In the genomic region with DNA sequence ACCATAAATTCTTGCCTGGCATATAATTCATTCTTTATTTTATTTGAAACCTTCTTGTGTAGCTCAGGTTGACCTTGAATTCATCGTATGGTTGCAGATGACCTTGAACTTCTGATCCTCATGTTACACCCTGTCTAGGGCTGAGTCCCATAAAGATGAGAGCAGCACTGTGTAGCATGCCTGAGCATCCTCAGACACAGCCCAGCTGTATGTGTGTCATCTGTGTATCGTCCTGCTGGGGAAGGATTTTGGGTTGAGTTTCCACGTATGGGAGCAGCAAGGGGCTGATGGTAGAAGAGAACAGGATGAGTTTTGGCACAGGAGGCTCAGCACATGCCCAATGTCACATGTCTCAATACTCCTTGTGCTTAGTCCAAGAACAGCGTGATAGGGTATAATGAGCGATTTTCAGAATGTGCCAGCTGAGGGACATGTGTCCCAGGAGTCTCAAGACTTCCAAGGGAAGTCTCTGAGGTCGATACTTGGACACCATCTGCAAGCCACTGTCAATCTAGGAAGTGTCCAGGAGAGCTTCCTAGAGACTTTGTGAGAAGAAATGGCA, we compare ENCODE assay signal across 22 mouse cellular contexts. TPM values are rescaled to one million over a fixed set of nuclear protein-coding genes. Genes with fewer than 3 reads are reported as not detected.
DNase-seq lines count a peak whose midpoint lies in the region; ATAC-seq lines count a peak whose summit lies in the region.
"Had no signal": no experiment of that assay in that cellular context is flagged by ENCODE, and none has a peak within 500 bp of the region (broad histone marks: within the 10 kb centered on the region; RNA-seq: fewer than 3 reads in every experiment).

No protein-coding gene starts in this region.

- H3K9ac ChIP-seq in hindbrain, embryonic 15.5 days: no peak overlapping the region
- H3K9ac ChIP-seq in hindbrain, embryonic 11.5 days (ENCODE audit: low read depth, low read length): no peak overlapping the region
- no peak overlapping the region for H3K9ac ChIP-seq in midbrain, embryonic 12.5 days (replicated peaks)
- H3K9ac ChIP-seq in midbrain, embryonic 16.5 days (ENCODE audit: low read depth, low read length): no peak overlapping the region
- H3K9ac ChIP-seq: embryonic facial prominence, embryonic 12.5 days; heart, embryonic 15.5 days; limb, embryonic 12.5 days; liver, postnatal 0 days had no signal

- H3K4me1 ChIP-seq in hindbrain, embryonic 15.5 days (replicated peaks): peaks cover 6% of the 10 kb centered on the region; the same call in 1 of the 2 replicates
- H3K4me1 ChIP-seq in hindbrain, embryonic 11.5 days (replicated peaks; ENCODE audit: control insufficient read depth, insufficient read depth, low read length): no peaks in the 10 kb centered on the region
- peaks cover 4% of the 10 kb centered on the region; the same call in 1 of the 2 replicates for H3K4me1 ChIP-seq in midbrain, embryonic 12.5 days
- H3K4me1 ChIP-seq in midbrain, embryonic 10.5 days: peaks cover 12% of the 10 kb centered on the region
- peaks cover 13% of the 10 kb centered on the region for H3K4me1 ChIP-seq in midbrain, embryonic 16.5 days (ENCODE audit: control insufficient read depth, insufficient read depth, low read length)
- H3K4me1 ChIP-seq: embryonic facial prominence, embryonic 12.5 days; heart, embryonic 15.5 days; limb, embryonic 12.5 days had no signal

- peak overlapping the region; percentile 16; the same call in 1 of the 2 replicates for H3K27ac ChIP-seq in hindbrain, embryonic 15.5 days (replicated peaks)
- no peak overlapping the region for H3K27ac ChIP-seq in hindbrain, embryonic 11.5 days (ENCODE audit: low read depth, low read length)
- no peak overlapping the region for H3K27ac ChIP-seq in midbrain, embryonic 12.5 days (replicated peaks)
- no peak overlapping the region for H3K27ac ChIP-seq in midbrain, embryonic 10.5 days (replicated peaks)
- peak overlapping the region; percentile 47; the same call in 1 of the 2 replicates for H3K27ac ChIP-seq in midbrain, embryonic 16.5 days (ENCODE audit: low read length)
- H3K27ac ChIP-seq: embryonic facial prominence, embryonic 12.5 days; gastrocnemius, adult 2 months; heart, embryonic 15.5 days; limb, embryonic 12.5 days; stomach, postnatal 0 days had no signal

- peak; percentile 52; the same call in 1 of the 2 replicates for ATAC-seq in hindbrain, embryonic 15.5 days (ENCODE audit: low FRiP score, low read depth)
- ATAC-seq in hindbrain, embryonic 11.5 days (ENCODE audit: low FRiP score): no peak
- peak; percentile 38; the same call in 1 of the 2 replicates for ATAC-seq in midbrain, embryonic 12.5 days (ENCODE audit: low FRiP score, low read depth)
- ATAC-seq in midbrain, embryonic 16.5 days: peak; percentile 37; the same call in 1 of the 2 replicates
- ATAC-seq in inflammation-experienced regulatory T-cells, adult 6 months: no peak
- ATAC-seq: CD4-positive, CD25-positive, alpha-beta regulatory T cell, adult 4 months; liver, postnatal 0 days had no signal

- peak; percentile 24 for DNase-seq in cerebellum, adult 9-11 months
- DNase-seq in cerebellum, adult 8-10 months: no peak
- DNase-seq in hindbrain, embryonic 11.5 days (ENCODE audit: low spot score): no peak
- no peak for DNase-seq in midbrain, embryonic 10.5 days (ENCODE audit: low spot score)
- DNase-seq: adrenal gland, postnatal 25 days; gastrocnemius, adult 2 months; heart, postnatal 36 days; kidney, adult 9 months; kidney, postnatal 14 days; liver, postnatal 0 days; lung, postnatal 14 days; right cerebral cortex, postnatal 14 days had no signal

- H3K36me3 ChIP-seq in hindbrain, embryonic 15.5 days: no peaks in the 10 kb centered on the region
- no peaks in the 10 kb centered on the region for H3K36me3 ChIP-seq in hindbrain, embryonic 11.5 days (ENCODE audit: control insufficient read depth, insufficient read depth, low read length)
- no peaks in the 10 kb centered on the region for H3K36me3 ChIP-seq in midbrain, embryonic 12.5 days
- H3K36me3 ChIP-seq in midbrain, embryonic 10.5 days: no peaks in the 10 kb centered on the region
- peaks cover 5% of the 10 kb centered on the region; the same call in 1 of the 2 replicates for H3K36me3 ChIP-seq in midbrain, embryonic 16.5 days (ENCODE audit: control insufficient read depth, insufficient read depth, low read length)
- H3K36me3 ChIP-seq: embryonic facial prominence, embryonic 12.5 days; heart, embryonic 15.5 days; limb, embryonic 12.5 days had no signal

- no peaks in the 10 kb centered on the region for H3K9me3 ChIP-seq in hindbrain, embryonic 15.5 days
- H3K9me3 ChIP-seq in hindbrain, embryonic 11.5 days (ENCODE audit: control insufficient read depth, low read length): no peaks in the 10 kb centered on the region
- no peaks in the 10 kb centered on the region for H3K9me3 ChIP-seq in midbrain, embryonic 12.5 days
- no peaks in the 10 kb centered on the region for H3K9me3 ChIP-seq in midbrain, embryonic 10.5 days (replicated peaks)
- H3K9me3 ChIP-seq in midbrain, embryonic 16.5 days (replicated peaks; ENCODE audit: control insufficient read depth, low read length, poor library complexity, severe bottlenecking): no peaks in the 10 kb centered on the region
- H3K9me3 ChIP-seq: embryonic facial prominence, embryonic 12.5 days; heart, embryonic 15.5 days; limb, embryonic 12.5 days had no signal

- H3K27me3 ChIP-seq in hindbrain, embryonic 15.5 days: no peaks in the 10 kb centered on the region
- no peaks in the 10 kb centered on the region for H3K27me3 ChIP-seq in hindbrain, embryonic 11.5 days (ENCODE audit: control insufficient read depth, insufficient read depth, low read length)
- no peaks in the 10 kb centered on the region for H3K27me3 ChIP-seq in midbrain, embryonic 12.5 days
- H3K27me3 ChIP-seq in midbrain, embryonic 10.5 days (ENCODE audit: low read depth, poor library complexity, severe bottlenecking): no peaks in the 10 kb centered on the region
- H3K27me3 ChIP-seq in midbrain, embryonic 16.5 days (ENCODE audit: control insufficient read depth, insufficient read depth, low read depth, low read length): no peaks in the 10 kb centered on the region
- H3K27me3 ChIP-seq: embryonic facial prominence, embryonic 12.5 days; heart, embryonic 15.5 days; limb, embryonic 12.5 days had no signal

- WGBS in hindbrain, embryonic 15.5 days: 61% methylated on average over 6 of the region's 6 CpGs
- 89% methylated on average over 6 of the region's 6 CpGs for WGBS in hindbrain, embryonic 11.5 days
- 84% methylated on average over 6 of the region's 6 CpGs for WGBS in midbrain, embryonic 12.5 days
- WGBS in midbrain, embryonic 10.5 days: 92% methylated on average over 6 of the region's 6 CpGs
- 75% methylated on average over 6 of the region's 6 CpGs for WGBS in midbrain, embryonic 16.5 days

- H3K4me3 ChIP-seq in hindbrain, embryonic 15.5 days: no peak overlapping the region
- H3K4me3 ChIP-seq in hindbrain, embryonic 11.5 days (ENCODE audit: low read depth, low read length): no peak overlapping the region
- H3K4me3 ChIP-seq in midbrain, embryonic 12.5 days: no peak overlapping the region
- no peak overlapping the region for H3K4me3 ChIP-seq in midbrain, embryonic 10.5 days
- no peak overlapping the region for H3K4me3 ChIP-seq in midbrain, embryonic 16.5 days (ENCODE audit: low read depth, low read length)
- H3K4me3 ChIP-seq: embryonic facial prominence, embryonic 12.5 days; gastrocnemius, adult 2 months; heart, embryonic 15.5 days; limb, embryonic 12.5 days had no signal

- no peak overlapping the region for H3K4me2 ChIP-seq in hindbrain, embryonic 15.5 days
- H3K4me2 ChIP-seq in hindbrain, embryonic 11.5 days (replicated peaks; ENCODE audit: low read depth, low read length): no peak overlapping the region
- H3K4me2 ChIP-seq in midbrain, embryonic 12.5 days (replicated peaks): no peak overlapping the region
- no peak overlapping the region for H3K4me2 ChIP-seq in midbrain, embryonic 16.5 days (ENCODE audit: low read length)
- H3K4me2 ChIP-seq: embryonic facial prominence, embryonic 12.5 days; heart, embryonic 15.5 days; limb, embryonic 12.5 days; liver, embryonic 11.5 days had no signal

RNA-seq across cellular contexts. Expression of a gene that starts 45.1 kb away (rescaled TPM):
- 42.5 and 43.6 TPM in 2 replicates for polyA plus RNA-seq in hindbrain, embryonic 15.5 days (2015; fragmentation: Nextera tagmentation; extraction: Ambion mirVana)
- polyA plus RNA-seq in hindbrain, embryonic 11.5 days (2014; fragmentation: Nextera tagmentation; extraction: Ambion mirVana): 33.2 and 37.4 TPM in 2 replicates
- polyA plus RNA-seq in midbrain, embryonic 12.5 days (2016; fragmentation: Nextera tagmentation; extraction: Ambion mirVana): 32.9 and 35.3 TPM in 2 replicates
- polyA plus RNA-seq in midbrain, embryonic 10.5 days (2016; fragmentation: Nextera tagmentation; extraction: Ambion mirVana): 20.3 and 23.6 TPM in 2 replicates
- 45.3 and 46.2 TPM in 2 replicates for polyA plus RNA-seq in midbrain, embryonic 16.5 days (2015; fragmentation: Nextera tagmentation; extraction: Ambion mirVana)
- 10 to 100 TPM; 11.7 to 19.3 (median 12.6) TPM for polyA plus RNA-seq in inflammation-experienced regulatory T-cells, adult 6 months (2017; shearing (Covaris generic))

RNA-seq across cellular contexts. Expression of a gene that starts 52.1 kb away (rescaled TPM):
- polyA plus RNA-seq in hindbrain, embryonic 15.5 days (2015; fragmentation: Nextera tagmentation; extraction: Ambion mirVana): 1.3 and 1.4 TPM in 2 replicates
- polyA plus RNA-seq in hindbrain, embryonic 11.5 days (2014; fragmentation: Nextera tagmentation; extraction: Ambion mirVana): 0.66 and 0.93 TPM in 2 replicates
- 1.3 and 1.4 TPM in 2 replicates for polyA plus RNA-seq in midbrain, embryonic 12.5 days (2016; fragmentation: Nextera tagmentation; extraction: Ambion mirVana)
- polyA plus RNA-seq in midbrain, embryonic 10.5 days (2016; fragmentation: Nextera tagmentation; extraction: Ambion mirVana): 0.49 and 1.3 TPM in 2 replicates
- polyA plus RNA-seq in midbrain, embryonic 16.5 days (2015; fragmentation: Nextera tagmentation; extraction: Ambion mirVana): 1.0 and 1.2 TPM in 2 replicates
- 10 to 100 TPM in 2 of 3 experiments, 1 to 10 TPM in 1; 5.9 to 12.1 (median 10.6) TPM for polyA plus RNA-seq in inflammation-experienced regulatory T-cells, adult 6 months (2017; shearing (Covaris generic))

Comparison
In these comparisons a context has a peak if more than half of its experiments do, and no peak if none do; other contexts are left out.
1. ATAC-seq: peak in hindbrain, embryonic 15.5 days (single experiment), midbrain, embryonic 12.5 days (single experiment) and midbrain, embryonic 16.5 days (single experiment); none in hindbrain, embryonic 11.5 days (single experiment) and inflammation-experienced regulatory T-cells, adult 6 months (single experiment).
2. H3K27ac ChIP-seq: peak in hindbrain, embryonic 15.5 days (single experiment) and midbrain, embryonic 16.5 days (single experiment); none in hindbrain, embryonic 11.5 days (single experiment), midbrain, embryonic 12.5 days (single experiment) and midbrain, embryonic 10.5 days (single experiment).